Mouse (Mus musculus): ENCODE data around the gene Stk33.

GRCm38 (mm10) chr7:109326813-109327212 lies 112.1 kb downstream of the Stk33 start:
- no peak for TF ChIP-seq POLR2A (IDR thresholded peaks at IDR 0.05; ENCODE audit: borderline replicate concordance, insufficient read depth, low read length)
- peak; percentile 38; the same call in 1 of the 2 replicates for TF ChIP-seq CTCF (IDR thresholded peaks at IDR 0.05; ENCODE audit: borderline replicate concordance, insufficient read depth, low read depth, low read length)

Measured in cerebellum, adult 2 months (tissue).